Mouse (Mus musculus) liver, embryonic 15.5 days (tissue): ENCODE data around the gene Kcna10. TPM values are rescaled to one million over a fixed set of nuclear protein-coding genes. Genes with fewer than 3 reads are reported as not detected.

Experiments
- ATAC-seq: fragments of 200-750 bp; cut with Nextera tagmentation; 2 replicates; pipeline ENCODE4 v1.8.0; 2017; ENCODE audit warnings: moderate number of reproducible peaks, mild to moderate bottlenecking, moderate library complexity; ENCODE audit not compliant: insufficient read depth
- H3K27ac ChIP-seq: fragments of 300-500 bp; sonication (generic); replicated peaks from 2 replicates; pipeline ENCODE4 v1.5.1; 2015; ENCODE audit warnings: mild to moderate bottlenecking, inconsistent platforms
- H3K27me3 ChIP-seq: fragments of 300-500 bp; sonication (generic); 2 replicates; pipeline ENCODE4 v1.6.1; 2015; ENCODE audit warnings: mild to moderate bottlenecking, inconsistent platforms
- H3K36me3 ChIP-seq: fragments of 300-500 bp; sonication (generic); replicated peaks from 2 replicates; pipeline ENCODE4 v1.6.1; 2015; ENCODE audit warnings: moderate library complexity, mild to moderate bottlenecking, inconsistent platforms
- H3K4me1 ChIP-seq: fragments of 300-500 bp; sonication (generic); replicated peaks from 2 replicates; pipeline ENCODE4 v1.6.1; 2015; ENCODE audit warnings: inconsistent platforms
- H3K4me2 ChIP-seq: fragments of 300-500 bp; sonication (generic); 2 replicates; pipeline ENCODE4 v1.6.1; 2015; ENCODE audit warnings: moderate library complexity, mild to moderate bottlenecking, inconsistent platforms
- H3K4me3 ChIP-seq: fragments of 300-500 bp; sonication (generic); replicated peaks from 2 replicates; pipeline ENCODE4 v1.5.1; 2015; ENCODE audit warnings: mild to moderate bottlenecking, inconsistent platforms
- H3K9ac ChIP-seq: fragments of 300-500 bp; sonication (generic); 2 replicates; pipeline ENCODE4 v1.6.1; 2015; ENCODE audit warnings: moderate library complexity, mild to moderate bottlenecking, inconsistent platforms
- H3K9me3 ChIP-seq: fragments of 300-500 bp; sonication (generic); replicated peaks from 2 replicates; pipeline ENCODE4 v1.6.1; 2016; ENCODE audit warnings: inconsistent platforms
- WGBS: fragments of 180-500 bp; shearing (Covaris S2); methylation state at CpG from one replicate; pipeline ENCODE4 v1.1.7; 2015; ENCODE audit warnings: mixed read lengths; ENCODE audit not compliant: insufficient replicate concordance; 5-methylcytosine and 5-hydroxymethylcytosine counted together
- polyA plus RNA-seq: library from polyadenylated mRNA; unstranded; fragments of >200 nt; fragmentation: Nextera tagmentation; extraction: Ambion mirVana; gene quantifications from 2 replicates; pipeline ENCODE4 v1.2.1, GENCODE M21; 2015

Kcna10 gene
- polyA plus RNA-seq, 1 experiment from 2014 or later = not detected

DNA sequence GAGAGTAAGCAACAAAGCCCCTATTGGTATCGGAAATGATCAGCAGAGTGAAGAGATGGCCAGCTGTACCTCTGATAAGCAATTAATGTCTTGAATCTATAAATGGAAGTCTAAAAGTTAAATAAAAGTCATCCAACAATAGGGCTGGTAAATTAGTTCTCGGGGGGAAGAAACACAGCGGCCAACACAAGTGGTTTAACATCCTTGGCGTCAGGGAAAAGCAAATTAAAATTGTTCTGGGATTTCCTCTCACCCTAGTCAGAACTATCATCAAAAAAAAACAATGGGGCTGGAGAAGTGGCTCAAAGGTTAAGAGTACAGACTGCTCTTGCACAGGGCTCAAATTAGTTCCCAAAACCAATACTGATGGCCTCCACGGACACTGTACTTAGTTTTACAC lies 43.0 kb downstream of the Kcna10 start:
- ATAC-seq = no peak
- Histone ChIP-seq H3K9me3 (no peaks in the 10 kb centered on the region), H3K9ac (no peak overlapping the region), H3K4me3 (no peak overlapping the region), H3K36me3 (no peaks in the 10 kb centered on the region), H3K27me3 (no peaks in the 10 kb centered on the region), H3K4me2 (no peak overlapping the region), H3K4me1 (peaks cover 5% of the 10 kb centered on the region; the same call in 1 of the 2 replicates), H3K27ac (no peak overlapping the region)
- WGBS = 59% methylated on average over 5 of the region's 5 CpGs

DNA sequence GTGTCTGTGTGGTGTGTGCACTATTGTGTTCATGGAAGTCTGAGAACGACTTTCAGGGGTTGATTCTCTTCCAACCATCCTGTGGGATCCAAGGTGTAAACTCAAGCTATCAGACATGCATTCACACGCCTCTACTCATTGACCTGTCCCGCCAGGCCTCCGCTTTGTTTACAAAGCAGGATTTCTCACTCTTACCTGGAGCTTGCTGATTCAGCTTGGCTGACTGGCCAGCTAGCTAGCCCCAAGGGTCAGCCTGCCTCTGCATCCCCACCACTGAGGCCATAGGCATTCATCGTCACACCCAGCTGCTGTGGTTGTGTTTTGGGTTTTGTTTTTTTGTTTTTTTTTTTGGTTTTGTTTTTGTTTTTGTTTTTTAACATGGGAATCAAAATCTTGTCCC lies 46.4 kb downstream of the Kcna10 start:
- Histone ChIP-seq H3K9ac (no peak overlapping the region), H3K27ac (no peak overlapping the region), H3K4me2 (no peak overlapping the region), H3K27me3 (peaks cover 4% of the 10 kb centered on the region; the same call in 1 of the 2 replicates), H3K36me3 (no peaks in the 10 kb centered on the region), H3K4me3 (no peak overlapping the region), H3K4me1 (peaks cover 5% of the 10 kb centered on the region; the same call in 1 of the 2 replicates), H3K9me3 (no peaks in the 10 kb centered on the region)
- no peak for ATAC-seq
- WGBS = 43% methylated on average over 5 of the region's 5 CpGs

DNA sequence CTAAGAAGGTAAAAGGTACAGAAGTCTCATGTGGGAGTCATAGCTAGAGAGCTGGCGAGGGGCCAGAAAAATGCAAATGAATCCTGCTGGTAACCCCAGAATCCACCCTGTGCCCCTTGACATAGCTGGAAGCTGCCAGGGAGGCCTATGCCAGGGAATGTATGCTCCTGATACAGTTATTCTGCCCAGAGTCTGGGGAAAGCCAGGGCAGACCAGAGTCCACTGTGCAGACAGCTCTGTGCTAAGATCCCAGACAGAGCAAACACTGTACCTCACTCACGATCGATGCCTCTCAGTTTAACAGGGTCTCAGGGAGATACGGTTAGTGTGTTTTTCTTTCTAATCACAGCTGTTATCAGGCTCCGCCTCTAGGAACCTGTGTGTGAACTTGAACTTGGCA lies 47.0 kb downstream of the Kcna10 start:
- Histone ChIP-seq H3K27me3 (peaks cover 4% of the 10 kb centered on the region; the same call in 1 of the 2 replicates), H3K27ac (no peak overlapping the region), H3K4me2 (no peak overlapping the region), H3K36me3 (no peaks in the 10 kb centered on the region), H3K4me3 (no peak overlapping the region), H3K4me1 (peaks cover 5% of the 10 kb centered on the region; the same call in 1 of the 2 replicates), H3K9ac (no peak overlapping the region), H3K9me3 (no peaks in the 10 kb centered on the region)
- WGBS = 44% methylated on average over 5 of the region's 5 CpGs
- ATAC-seq = peak; percentile 83

DNA sequence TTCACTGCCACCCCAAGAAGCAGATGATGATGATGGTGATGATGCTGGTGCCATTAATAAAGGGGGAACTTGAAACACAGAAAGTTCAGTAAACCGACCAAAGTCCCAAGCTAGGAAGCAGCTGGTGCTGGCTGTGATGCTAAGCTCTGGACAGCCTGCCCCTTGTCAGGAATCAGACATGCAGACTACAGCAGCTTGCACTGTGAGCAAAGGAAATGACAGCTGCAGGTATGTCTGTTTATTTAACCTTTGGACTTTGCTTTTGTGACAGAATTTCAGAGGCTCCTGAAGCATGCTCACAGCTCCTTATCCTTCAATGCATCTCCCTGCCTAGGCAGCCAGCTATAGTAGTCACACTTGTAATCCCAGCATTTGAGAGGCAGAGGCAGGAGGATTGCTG lies 47.7 kb downstream of the Kcna10 start, which contains the start of gene A630076J17Rik:
Gene A630076J17Rik (plus strand): TSS at position 88 of the 400 bp plus-strand sequence.
- H3K4me3 ChIP-seq = no peak within 1 kb of the TSS
- peaks cover 5% of the 10 kb centered on the region; the same call in 1 of the 2 replicates for H3K4me1 ChIP-seq
- H3K36me3 ChIP-seq = no peaks in the 10 kb centered on the region
- peaks cover 4% of the 10 kb centered on the region; the same call in 1 of the 2 replicates for H3K27me3 ChIP-seq
- H3K27ac ChIP-seq = no peak within 1 kb of the TSS
- no peak within 1 kb of the TSS for H3K9ac ChIP-seq
- H3K4me2 ChIP-seq = no peak within 1 kb of the TSS
- no peaks in the 10 kb centered on the region for H3K9me3 ChIP-seq
- 7% methylated on average over 1 of the region's 1 CpGs for WGBS
- no peak for ATAC-seq

DNA sequence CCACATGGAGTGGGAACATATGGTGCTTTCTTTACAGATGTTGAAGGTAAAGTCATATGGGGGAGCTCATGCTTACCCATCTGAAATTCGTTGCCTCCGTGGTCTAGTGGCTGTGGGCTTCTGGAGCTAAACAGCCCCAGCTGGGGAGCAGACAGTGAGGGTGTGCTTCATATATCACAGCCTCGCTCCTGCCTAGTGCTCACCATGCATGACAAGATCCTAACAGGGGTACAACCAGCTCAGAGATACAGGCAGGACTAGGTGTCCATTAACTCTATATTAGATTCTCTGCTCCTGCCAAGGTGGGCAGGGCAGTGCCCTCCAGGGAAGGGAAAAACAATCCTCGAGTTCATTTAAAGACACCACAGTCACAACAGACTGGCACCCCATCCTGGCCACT lies 48.3 kb downstream of the Kcna10 start:
- WGBS = 50% methylated on average over 4 of the region's 4 CpGs
- peaks cover 4% of the 10 kb centered on the region; the same call in 1 of the 2 replicates for H3K27me3 ChIP-seq

DNA sequence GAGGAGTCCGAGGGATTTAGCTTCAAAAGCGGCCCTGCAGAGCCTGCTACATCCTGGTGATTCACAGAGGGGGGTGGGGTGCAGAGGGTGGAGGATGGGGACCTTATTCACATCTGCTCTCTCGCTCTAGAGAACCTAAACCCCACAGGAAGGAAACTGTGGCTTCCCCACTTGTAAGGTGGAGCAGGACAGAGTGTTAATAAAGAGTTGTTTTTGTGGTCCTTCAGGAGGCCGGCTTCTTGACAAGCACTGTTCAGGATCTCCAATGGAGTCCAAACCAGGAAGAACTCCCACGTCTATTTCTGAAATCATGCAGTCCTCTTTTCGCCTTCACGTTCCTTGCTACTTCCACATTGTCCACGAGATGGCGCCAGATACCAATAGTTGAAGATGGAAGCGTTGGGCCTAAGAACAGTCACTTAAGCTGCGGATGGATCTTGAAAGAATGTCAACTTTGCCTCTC lies 50.5 kb downstream of the Kcna10 start:
- Histone ChIP-seq H3K4me1 (peaks cover 5% of the 10 kb centered on the region; the same call in 1 of the 2 replicates), H3K36me3 (no peaks in the 10 kb centered on the region), H3K4me2 (no peak overlapping the region), H3K27me3 (peaks cover 4% of the 10 kb centered on the region; the same call in 1 of the 2 replicates), H3K4me3 (no peak overlapping the region), H3K9me3 (no peaks in the 10 kb centered on the region), H3K27ac (no peak overlapping the region), H3K9ac (no peak overlapping the region)
- 5% methylated on average over 11 of the region's 11 CpGs for WGBS
- ATAC-seq = no peak

More for the DNA sequence above, 48.3 kb downstream of the Kcna10 start:
- Histone ChIP-seq H3K9me3 (no peaks in the 10 kb centered on the region), H3K27ac (no peak overlapping the region), H3K4me1 (peaks cover 5% of the 10 kb centered on the region; the same call in 1 of the 2 replicates), H3K4me3 (no peak overlapping the region), H3K36me3 (no peaks in the 10 kb centered on the region), H3K9ac (no peak overlapping the region), H3K4me2 (no peak overlapping the region)
- ATAC-seq = no peak

DNA sequence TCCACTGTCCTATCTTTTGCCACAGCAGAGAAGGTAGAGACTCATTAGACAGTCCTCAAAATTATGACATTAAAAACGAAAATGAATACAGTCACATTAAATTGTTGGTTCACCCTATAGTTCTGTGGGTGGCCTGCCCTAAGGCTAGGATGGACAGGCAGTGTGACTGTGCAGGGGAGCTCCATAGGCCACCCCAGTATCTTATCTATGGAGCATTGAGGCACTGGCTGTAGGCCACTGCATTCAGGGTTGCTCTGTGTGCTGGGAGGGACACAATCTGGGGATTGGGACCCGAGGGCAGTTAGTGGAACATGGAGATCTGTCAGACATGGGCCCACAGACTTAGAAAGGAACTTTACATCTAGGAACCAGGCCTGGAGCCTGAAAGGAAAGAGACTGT lies 51.1 kb downstream of the Kcna10 start:
- Histone ChIP-seq H3K36me3 (no peaks in the 10 kb centered on the region), H3K4me1 (peaks cover 1% of the 10 kb centered on the region; the same call in 1 of the 2 replicates), H3K27me3 (peaks cover 4% of the 10 kb centered on the region; the same call in 1 of the 2 replicates), H3K4me3 (no peak overlapping the region), H3K9me3 (no peaks in the 10 kb centered on the region), H3K9ac (no peak overlapping the region), H3K27ac (no peak overlapping the region), H3K4me2 (no peak overlapping the region)
- WGBS = 11% methylated on average over 2 of the region's 2 CpGs
- ATAC-seq = no peak

DNA sequence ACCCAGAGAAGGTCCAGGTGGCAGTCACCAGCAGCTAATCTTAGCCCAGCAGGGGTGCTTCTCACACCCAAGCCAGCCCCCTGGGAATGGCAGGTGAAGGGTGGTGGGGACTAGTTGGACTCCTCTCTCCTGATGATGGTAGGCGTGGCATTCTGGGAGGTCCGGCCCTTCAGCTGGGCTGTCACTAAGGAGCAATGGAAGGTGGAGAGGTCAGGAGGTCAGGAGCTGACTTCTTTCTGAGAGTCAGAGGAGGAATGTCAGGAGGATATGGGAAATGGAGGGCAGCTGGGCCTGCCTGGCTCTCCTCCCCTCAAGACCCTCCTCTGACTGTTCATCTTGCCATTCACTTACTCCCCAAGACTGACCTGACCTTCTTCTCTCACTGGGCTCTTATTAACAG lies 55.2 kb downstream of the Kcna10 start:
- no peak overlapping the region for H3K27ac ChIP-seq
- no peaks in the 10 kb centered on the region for H3K9me3 ChIP-seq
- peaks cover 3% of the 10 kb centered on the region; the same call in 1 of the 2 replicates for H3K27me3 ChIP-seq
- H3K36me3 ChIP-seq = no peaks in the 10 kb centered on the region
- no peaks in the 10 kb centered on the region for H3K4me1 ChIP-seq
- WGBS = 68% methylated on average over 2 of the region's 2 CpGs
- ATAC-seq = no peak
- H3K9ac ChIP-seq = no peak overlapping the region
- no peak overlapping the region for H3K4me3 ChIP-seq
- H3K4me2 ChIP-seq = no peak overlapping the region

DNA sequence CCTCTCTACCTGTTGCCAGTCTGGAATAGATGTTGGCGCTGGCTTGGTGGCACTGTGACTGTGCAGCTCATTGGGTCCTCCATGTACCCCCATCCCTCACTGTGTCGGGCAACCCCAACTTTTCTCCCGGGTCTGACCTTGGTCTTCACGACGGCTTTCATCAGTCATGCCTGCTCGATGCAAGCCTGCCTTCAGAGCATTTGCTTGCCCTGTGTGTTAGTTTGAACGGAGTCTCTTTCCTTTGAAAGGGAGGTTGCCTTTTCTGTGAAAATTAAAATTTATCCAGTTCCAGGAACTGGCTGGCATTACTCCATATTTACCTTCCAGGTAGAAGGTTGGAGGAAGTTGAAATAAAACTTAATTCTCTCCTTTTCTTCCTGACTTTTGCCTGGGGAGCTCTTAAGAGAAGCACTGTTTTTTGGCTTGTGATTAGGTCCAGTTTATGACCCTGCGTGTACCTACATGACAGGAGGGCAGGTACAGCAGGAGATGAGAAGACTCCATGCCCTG lies 55.7 kb downstream of the Kcna10 start:
- no peak for ATAC-seq
- H3K9me3 ChIP-seq = no peaks in the 10 kb centered on the region
- no peak overlapping the region for H3K27ac ChIP-seq
- WGBS = 68% methylated on average over 8 of the region's 8 CpGs
- 0 out of 2 replicates have a peak, but pooled peaks cover 4% of the 10 kb centered on the region for H3K27me3 ChIP-seq
- no peak overlapping the region for H3K4me2 ChIP-seq
- H3K9ac ChIP-seq = no peak overlapping the region
- H3K4me1 ChIP-seq = no peaks in the 10 kb centered on the region
- H3K4me3 ChIP-seq = no peak overlapping the region
- no peaks in the 10 kb centered on the region for H3K36me3 ChIP-seq

DNA sequence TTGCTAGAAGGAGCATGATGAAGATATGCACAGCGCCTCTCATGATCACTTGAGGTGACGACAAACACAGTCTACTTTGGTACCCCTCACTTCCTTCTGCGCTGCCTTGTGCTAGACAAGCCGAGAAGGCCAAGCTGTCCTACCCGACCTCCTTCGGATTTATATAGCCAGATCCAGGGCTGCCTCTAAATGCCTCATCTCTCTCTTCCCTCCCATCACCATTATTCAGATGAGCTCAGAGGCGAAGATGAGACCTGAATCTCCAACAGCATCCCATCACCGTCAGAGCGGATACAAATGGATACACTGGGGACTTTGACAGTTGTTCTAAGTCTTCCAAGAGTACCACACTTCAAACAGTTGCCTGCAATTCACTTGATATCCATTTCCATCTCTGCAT lies 56.8 kb downstream of the Kcna10 start, which contains the start of gene Prok1:
Gene Prok1 (minus strand): TSS at position 101 of the 400 bp plus-strand sequence.
- Histone ChIP-seq H3K27ac (no peak within 1 kb of the TSS), H3K9ac (no peak within 1 kb of the TSS), H3K9me3 (no peaks in the 10 kb centered on the region), H3K4me1 (no peaks in the 10 kb centered on the region), H3K4me3 (no peak within 1 kb of the TSS), H3K36me3 (no peaks in the 10 kb centered on the region), H3K27me3 (0 out of 2 replicates have a peak, but pooled peaks cover 13% of the 10 kb centered on the region), H3K4me2 (no peak within 1 kb of the TSS)
- 73% methylated on average over 9 of the region's 9 CpGs for WGBS
- no peak for ATAC-seq

DNA sequence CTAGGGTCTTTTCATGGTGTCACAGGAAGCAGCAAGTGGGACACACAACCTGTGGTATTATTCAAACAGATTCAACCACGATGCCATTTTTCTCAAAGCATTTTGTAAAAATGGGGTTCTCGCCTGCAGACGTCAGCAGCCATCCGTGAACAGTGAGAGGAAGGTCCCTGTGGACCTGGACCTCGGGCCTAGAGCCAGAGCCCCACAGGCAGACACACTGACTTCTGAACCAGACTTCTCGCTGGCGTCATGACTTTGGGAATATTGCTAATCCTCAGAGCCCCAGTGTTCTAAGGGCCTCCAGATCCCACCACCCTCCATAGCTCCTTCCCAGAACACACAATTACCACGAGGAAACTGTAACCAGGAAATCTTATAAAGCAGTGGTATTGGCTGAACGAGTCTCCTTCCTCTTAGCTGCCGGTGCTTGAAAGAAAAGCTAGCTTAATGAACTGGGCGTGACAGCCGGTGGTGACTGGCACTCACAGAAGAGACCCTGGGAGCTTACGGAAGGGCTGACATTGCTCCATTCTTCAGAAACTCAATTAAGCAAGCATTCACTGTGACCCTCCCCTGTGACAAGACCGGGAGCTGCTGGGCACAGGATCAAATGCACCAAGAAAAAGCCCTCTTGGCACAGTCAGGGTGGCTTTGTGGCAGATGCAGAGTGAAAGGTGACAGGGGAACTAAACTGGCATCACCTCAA lies 58.7 kb downstream of the Kcna10 start:
- H3K9ac ChIP-seq = no peak overlapping the region
- H3K4me1 ChIP-seq = no peaks in the 10 kb centered on the region
- 0 out of 2 replicates have a peak, but pooled peaks cover 13% of the 10 kb centered on the region for H3K27me3 ChIP-seq
- no peak for ATAC-seq
- no peak overlapping the region for H3K27ac ChIP-seq
- H3K36me3 ChIP-seq = no peaks in the 10 kb centered on the region
- H3K9me3 ChIP-seq = no peaks in the 10 kb centered on the region
- 43% methylated on average over 14 of the region's 14 CpGs for WGBS
- H3K4me2 ChIP-seq = no peak overlapping the region
- H3K4me3 ChIP-seq = no peak overlapping the region
